Mouse (Mus musculus): ENCODE measurements around the gene Gm38119.
A peak's percentile ranks its signal among the peaks of the same experiment; 100 is the strongest.

The Gm38119 gene

DNA sequence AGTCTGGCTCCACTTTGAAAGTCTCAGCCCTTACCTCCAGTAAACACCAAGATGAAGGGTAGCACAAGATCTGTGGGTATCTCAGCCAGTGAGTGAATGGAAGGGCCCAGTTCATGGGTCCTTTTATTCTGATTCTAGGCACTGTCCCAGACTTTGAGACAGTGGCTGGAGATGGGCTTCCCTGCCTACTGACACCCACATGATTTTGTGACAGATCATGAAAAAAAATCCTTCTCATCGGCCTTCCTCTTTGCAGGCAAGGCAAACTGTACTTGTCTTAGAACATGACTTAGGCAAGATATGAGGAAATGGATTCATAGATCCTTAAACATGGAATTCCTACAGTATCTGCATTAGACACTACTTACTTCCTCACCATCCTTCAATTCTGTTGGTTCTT is at the start of gene Gm38119:
Gm38119 (minus strand) TSS at position 101 of the 400 bp plus-strand sequence.
- no peak for DNase-seq

DNA sequence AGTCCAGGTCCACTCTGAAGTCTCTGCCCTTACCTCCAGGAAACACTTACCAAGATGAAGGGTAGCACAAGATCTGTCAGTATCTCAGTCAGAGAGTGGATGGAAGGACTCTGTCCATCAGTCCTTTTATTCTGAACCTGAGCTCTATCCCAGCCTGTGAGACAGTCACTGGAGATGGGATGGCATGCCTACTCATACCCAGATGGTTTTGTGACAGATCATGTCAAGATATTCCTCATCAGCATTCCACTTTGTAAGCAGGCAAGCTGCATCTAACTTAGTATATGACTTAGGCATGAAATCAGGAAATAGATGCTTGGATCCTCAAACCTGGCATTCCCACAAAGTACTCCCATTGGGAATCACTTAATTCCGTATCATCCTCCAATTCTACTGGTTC is 39.9 kb upstream of the Gm38119 start, which contains the start of gene Lce1i:
Lce1i (minus strand) TSS at position 101 of the 400 bp plus-strand sequence.
- DNase-seq: no peak

GRCm38 (mm10) chr3:92771573-92771972 is 32.7 kb upstream of the Gm38119 start:
- DNase-seq: no peak

DNA sequence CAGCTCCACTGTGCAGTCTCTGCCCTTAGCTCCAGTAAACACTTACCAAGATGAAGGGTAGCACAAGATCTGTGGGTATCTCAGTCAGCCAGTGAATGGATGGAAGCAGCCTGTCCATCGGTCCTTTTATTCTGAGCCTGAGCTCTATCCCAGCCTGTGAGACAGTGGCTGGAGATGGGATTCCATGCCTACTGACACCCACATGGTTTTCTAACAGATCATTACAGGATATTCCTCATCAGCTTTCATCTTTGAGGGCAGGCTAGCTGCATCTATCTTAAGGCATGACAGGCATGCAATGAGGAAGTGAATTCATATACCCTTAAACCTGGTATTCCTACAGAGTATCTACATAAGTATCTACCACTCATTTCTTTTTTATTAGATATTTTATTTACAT is 26.1 kb upstream of the Gm38119 start, which contains the start of gene Lce1h:
Lce1h (minus strand) TSS at position 101 of the 400 bp plus-strand sequence.
- no peak for DNase-seq

DNA sequence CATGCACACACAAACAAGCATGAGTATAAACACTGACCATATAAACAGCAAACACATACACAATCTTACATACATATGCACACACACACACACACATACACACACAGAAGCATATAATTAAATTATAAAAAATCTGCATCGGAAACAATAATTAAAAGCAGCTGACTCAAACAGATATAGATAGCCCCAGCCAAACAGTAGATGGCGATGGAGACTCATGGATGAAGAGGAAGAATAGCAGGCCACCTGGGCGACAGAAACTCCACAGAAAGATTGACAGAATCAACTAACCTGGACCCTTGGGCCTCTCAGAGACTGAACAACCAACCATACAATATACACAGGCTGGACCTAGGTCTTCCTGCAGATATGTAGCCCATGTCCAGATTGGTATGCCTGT is 14.3 kb upstream of the Gm38119 start:
- no peak for DNase-seq

DNA sequence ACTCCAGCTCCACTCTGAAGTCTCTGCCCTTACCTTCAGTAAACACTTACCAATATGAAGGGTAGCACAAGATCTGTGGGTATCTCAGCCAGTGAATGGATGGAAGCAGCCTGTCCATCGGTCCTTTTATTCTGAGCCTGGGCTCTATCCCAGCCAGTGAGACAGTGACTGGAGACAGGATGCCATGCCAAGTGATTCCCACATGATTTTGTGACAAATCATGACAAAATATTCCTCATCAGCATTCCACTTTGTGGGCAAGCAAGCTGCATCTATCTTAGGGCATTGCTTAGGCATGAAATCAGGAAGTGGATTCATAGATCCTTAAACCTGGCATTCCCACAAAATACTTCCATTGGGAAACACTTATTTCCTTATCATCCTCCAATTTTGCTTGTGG is 13.3 kb upstream of the Gm38119 start, which contains the start of gene Lce1g:
Lce1g (minus strand) TSS at position 101 of the 400 bp plus-strand sequence.
- no peak for DNase-seq

DNA sequence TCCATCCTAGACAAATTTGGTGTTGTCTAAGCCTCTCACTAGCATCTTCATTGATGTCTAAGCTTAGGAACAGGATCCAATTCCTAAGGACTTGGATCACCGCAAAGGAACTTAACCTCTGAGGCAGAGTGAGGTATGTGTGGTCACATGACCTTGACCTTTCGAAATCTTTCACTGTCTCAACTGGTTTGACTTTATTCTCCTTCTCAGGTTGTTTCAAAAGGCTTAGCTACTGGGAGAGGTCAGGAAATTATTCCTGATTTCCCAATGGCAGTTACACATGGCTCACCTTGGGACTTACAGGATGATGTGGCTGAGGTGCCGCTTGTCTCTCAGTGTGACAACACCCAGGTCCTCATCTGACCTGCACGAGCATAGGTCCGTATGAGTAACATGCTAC is 16.3 kb downstream of the Gm38119 start:
- no peak for DNase-seq

DNA sequence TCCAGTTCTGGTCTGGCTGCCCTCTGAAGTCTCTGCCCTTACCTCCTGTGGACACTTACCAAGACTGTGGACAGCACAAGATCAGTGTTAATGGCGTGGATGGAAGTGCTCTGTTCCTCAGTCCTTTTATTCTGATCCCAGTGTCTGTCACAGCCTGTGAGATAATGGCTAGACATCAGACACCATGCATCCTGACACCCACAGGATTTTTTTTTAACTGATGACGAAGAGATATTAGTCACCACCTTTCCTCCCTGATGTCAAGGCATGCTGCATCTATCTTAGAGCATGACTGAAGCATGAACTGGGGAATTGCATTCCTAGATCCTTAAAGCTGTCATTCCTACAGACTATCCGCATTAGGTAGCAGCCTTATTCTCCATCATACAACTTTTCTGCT is 18.6 kb downstream of the Gm38119 start, which contains the start of gene Lce1f:
Lce1f (minus strand) TSS at position 101 of the 400 bp plus-strand sequence.
- no peak for DNase-seq

DNA sequence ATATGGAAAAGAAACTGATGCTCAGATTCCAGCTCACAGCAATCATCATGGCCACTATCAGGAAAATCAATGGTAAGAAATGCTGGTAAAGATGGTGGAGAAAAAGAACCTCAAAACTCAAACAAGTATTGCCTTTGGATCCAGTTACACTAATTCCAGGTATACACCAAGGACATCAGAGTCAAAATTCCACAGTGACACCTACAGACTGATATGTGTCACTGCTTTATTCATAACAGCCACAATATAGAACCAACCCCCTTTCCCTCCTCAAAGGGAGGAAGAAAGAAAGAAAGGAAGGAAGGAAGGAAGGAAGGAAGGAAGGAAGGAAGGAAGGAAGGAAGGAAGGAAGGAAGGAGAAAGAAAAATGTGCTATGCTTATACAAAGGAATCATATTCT is 23.8 kb downstream of the Gm38119 start:
- DNase-seq: no peak

- no peak for DNase-seq
Measured at GRCm38 (mm10) chr3:92708974-92709373, 29.9 kb downstream of the Gm38119 start, which contains the start of gene Lce1e. Gene Lce1e, minus strand, starts transcription at chr3:92709074.

GRCm38 (mm10) chr3:92694613-92695012 is 44.3 kb downstream of the Gm38119 start:
- no peak for DNase-seq

GRCm38 (mm10) chr3:92691688-92692087 is 47.2 kb downstream of the Gm38119 start:
- no peak for DNase-seq

- DNase-seq: peak; percentile 3 to 39
Measured at GRCm38 (mm10) chr3:92689154-92689553, 49.7 kb downstream of the Gm38119 start.

All from thymus, postnatal 36 days (tissue).